Mouse (Mus musculus) cortical plate, adult 2 months (tissue): ENCODE measurements around the gene Rgs10.

ENCODE experiments used
- CTCF ChIP-seq: fragments of 200-500 bp; IDR thresholded peaks from 2 replicates; pipeline ENCODE4 v1.5.1; 2011; ENCODE audit warnings: mild to moderate bottlenecking, control low read depth, low read length; ENCODE audit not compliant: insufficient read depth; ENCODE audit errors: extremely low read depth
- POLR2A ChIP-seq: fragments of 200-500 bp; IDR thresholded peaks from 2 replicates; pipeline ENCODE4 v1.6.1; 2011; ENCODE audit warnings: mild to moderate bottlenecking, low read length, control low read depth; ENCODE audit not compliant: insufficient read depth; ENCODE audit errors: extremely low read depth

DNA sequence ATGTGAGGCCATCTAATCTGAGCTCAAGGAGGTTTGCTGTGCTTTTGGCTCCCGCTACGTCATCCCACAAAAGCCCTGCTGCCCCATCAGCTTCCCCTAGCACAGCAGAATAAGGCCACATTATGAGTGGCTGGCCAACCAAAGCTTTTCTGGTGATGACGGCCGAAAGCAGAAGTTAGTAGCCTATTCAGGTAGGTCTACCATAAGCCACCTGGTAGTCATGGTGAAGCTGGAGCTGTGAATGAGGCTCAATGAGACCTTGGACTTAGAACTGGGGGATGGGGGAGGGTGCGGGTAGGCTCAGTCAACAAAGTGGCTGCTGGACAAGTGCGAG, 36.1 kb downstream of the Rgs10 start:
- TF ChIP-seq CTCF (no peak), POLR2A (no peak)
